Mouse (Mus musculus) heart, embryonic 11.5 days (tissue): ENCODE data around the gene Slc38a6. TPM values are rescaled to one million over a fixed set of nuclear protein-coding genes. Genes with fewer than 3 reads are reported as not detected.

ENCODE experiments used
- ATAC-seq: fragments of 200-750 bp; cut with Nextera tagmentation; replicated peaks from 2 replicates; pipeline ENCODE4 v1.8.0; 2017; ENCODE audit warnings: moderate library complexity; ENCODE audit not compliant: insufficient number of reproducible peaks, low FRiP score, low TSS enrichment
- H3K27ac ChIP-seq: fragments of 300-500 bp; sonication (generic); 2 replicates; pipeline ENCODE4 v1.5.1; 2014; ENCODE audit warnings: mild to moderate bottlenecking, low read depth, low read length
- H3K27me3 ChIP-seq: fragments of 300-500 bp; sonication (generic); 2 replicates; pipeline ENCODE4 v1.6.1; 2014; ENCODE audit warnings: mild to moderate bottlenecking, low read length, mixed read lengths; ENCODE audit not compliant: control insufficient read depth, insufficient read depth
- H3K36me3 ChIP-seq: fragments of 300-500 bp; sonication (generic); 2 replicates; pipeline ENCODE4 v1.6.1; 2014; ENCODE audit warnings: mild to moderate bottlenecking, low read length, moderate library complexity, mixed read lengths; ENCODE audit not compliant: control insufficient read depth, insufficient read depth
- H3K4me1 ChIP-seq: fragments of 300-500 bp; sonication (generic); 2 replicates; pipeline ENCODE4 v1.6.1; 2014; ENCODE audit warnings: low read length; ENCODE audit not compliant: control insufficient read depth, insufficient read depth
- H3K4me2 ChIP-seq: fragments of 300-500 bp; sonication (generic); 2 replicates; pipeline ENCODE4 v1.6.1; 2014; ENCODE audit warnings: mild to moderate bottlenecking, moderate library complexity
- H3K4me3 ChIP-seq: fragments of 300-500 bp; sonication (generic); 2 replicates; pipeline ENCODE4 v1.5.1; 2014; ENCODE audit warnings: low read depth, low read length
- H3K9ac ChIP-seq: fragments of 300-500 bp; sonication (generic); 2 replicates; pipeline ENCODE4 v1.6.1; 2014; ENCODE audit warnings: mild to moderate bottlenecking, low read depth, low read length, moderate library complexity
- H3K9me3 ChIP-seq: fragments of 300-500 bp; sonication (generic); replicated peaks from 2 replicates; pipeline ENCODE4 v1.6.1; 2016; ENCODE audit warnings: low read length; ENCODE audit not compliant: control insufficient read depth
- WGBS: fragments of 180-500 bp; shearing (Covaris S2); extraction: QIAGEN DNeasy Blood & Tissue Kit; methylation state at CpG from one replicate; pipeline ENCODE4 v1.1.7; 2014; ENCODE audit not compliant: insufficient replicate concordance; 5-methylcytosine and 5-hydroxymethylcytosine counted together
- polyA plus RNA-seq: library from polyadenylated mRNA; unstranded; fragments of >200 nt; fragmentation: Nextera tagmentation; extraction: Ambion mirVana; gene quantifications from 2 replicates; pipeline ENCODE4 v1.2.1, GENCODE M21; 2014

The Slc38a6 gene
- polyA plus RNA-seq, 1 experiment from 2014 or later, result 8.7 TPM

- 90% methylated on average over 3 of the region's 3 CpGs for WGBS
- no peak overlapping the region for H3K9ac ChIP-seq
- ATAC-seq, result no peak
Measured at GRCm38 (mm10) chr12:73363956-73364355, 77.4 kb downstream of the Slc38a6 start.

GRCm38 (mm10) chr12:73366581-73366980 lies 80.0 kb downstream of the Slc38a6 start:
- H3K27me3 ChIP-seq, result no peaks in the 10 kb centered on the region
- no peak overlapping the region for H3K9ac ChIP-seq
- no peaks in the 10 kb centered on the region for H3K36me3 ChIP-seq
- H3K4me2 ChIP-seq, result no peak overlapping the region
- WGBS, result 87% methylated on average over 7 of the region's 7 CpGs
- no peak overlapping the region for H3K27ac ChIP-seq
- H3K4me1 ChIP-seq, result peaks cover 6% of the 10 kb centered on the region; the same call in 1 of the 2 replicates
- ATAC-seq, result no peak
- no peaks in the 10 kb centered on the region for H3K9me3 ChIP-seq
- H3K4me3 ChIP-seq, result no peak overlapping the region

More at GRCm38 (mm10) chr12:73363956-73364355, 77.4 kb downstream of the Slc38a6 start:
- Histone ChIP-seq H3K27ac (no peak overlapping the region), H3K36me3 (no peaks in the 10 kb centered on the region), H3K4me3 (no peak overlapping the region), H3K27me3 (no peaks in the 10 kb centered on the region), H3K4me1 (peaks cover 6% of the 10 kb centered on the region; the same call in 1 of the 2 replicates), H3K4me2 (no peak overlapping the region), H3K9me3 (no peaks in the 10 kb centered on the region)

GRCm38 (mm10) chr12:73367460-73368079 lies 81.0 kb downstream of the Slc38a6 start:
- H3K9me3 ChIP-seq, result no peaks in the 10 kb centered on the region
- no peak overlapping the region for H3K4me3 ChIP-seq
- H3K4me2 ChIP-seq, result no peak overlapping the region; the same call in 1 of the 2 replicates
- WGBS, result 24% methylated on average over 20 of the region's 20 CpGs
- H3K4me1 ChIP-seq, result peaks cover 6% of the 10 kb centered on the region; the same call in 1 of the 2 replicates
- H3K36me3 ChIP-seq, result no peaks in the 10 kb centered on the region
- no peak overlapping the region for H3K9ac ChIP-seq
- H3K27ac ChIP-seq, result no peak overlapping the region
- ATAC-seq, result peak; percentile 44; the same call in 1 of the 2 replicates
- H3K27me3 ChIP-seq, result no peaks in the 10 kb centered on the region

- Histone ChIP-seq H3K27ac (no peak overlapping the region), H3K4me3 (no peak overlapping the region), H3K27me3 (no peaks in the 10 kb centered on the region), H3K4me1 (peaks cover 6% of the 10 kb centered on the region; the same call in 1 of the 2 replicates), H3K9ac (no peak overlapping the region), H3K36me3 (no peaks in the 10 kb centered on the region), H3K4me2 (no peak overlapping the region), H3K9me3 (no peaks in the 10 kb centered on the region)
- WGBS, result 74% methylated on average over 7 of the region's 7 CpGs
- no peak for ATAC-seq
Measured at GRCm38 (mm10) chr12:73368868-73369608, 82.5 kb downstream of the Slc38a6 start.

GRCm38 (mm10) chr12:73370367-73370944 lies 83.9 kb downstream of the Slc38a6 start:
- H3K4me1 ChIP-seq, result peaks cover 6% of the 10 kb centered on the region; the same call in 1 of the 2 replicates
- H3K27me3 ChIP-seq, result no peaks in the 10 kb centered on the region
- no peak overlapping the region for H3K4me2 ChIP-seq
- H3K9ac ChIP-seq, result no peak overlapping the region
- no peaks in the 10 kb centered on the region for H3K36me3 ChIP-seq
- no peaks in the 10 kb centered on the region for H3K9me3 ChIP-seq
- no peak overlapping the region for H3K27ac ChIP-seq
- no peak overlapping the region for H3K4me3 ChIP-seq
- ATAC-seq, result no peak
- WGBS, result 74% methylated on average over 4 of the region's 4 CpGs

- no peak for ATAC-seq
- Histone ChIP-seq H3K9me3 (no peaks in the 10 kb centered on the region), H3K4me3 (no peak overlapping the region), H3K4me2 (no peak overlapping the region), H3K36me3 (no peaks in the 10 kb centered on the region), H3K27me3 (no peaks in the 10 kb centered on the region), H3K27ac (no peak overlapping the region), H3K4me1 (peaks cover 6% of the 10 kb centered on the region; the same call in 1 of the 2 replicates), H3K9ac (no peak overlapping the region)
- WGBS, result 76% methylated on average over 7 of the region's 7 CpGs
Measured at GRCm38 (mm10) chr12:73371132-73371531, 84.6 kb downstream of the Slc38a6 start.

- Histone ChIP-seq H3K4me3 (no peak overlapping the region), H3K27me3 (no peaks in the 10 kb centered on the region), H3K36me3 (no peaks in the 10 kb centered on the region), H3K9ac (no peak overlapping the region), H3K4me2 (no peak overlapping the region), H3K4me1 (peaks cover 21% of the 10 kb centered on the region), H3K9me3 (no peaks in the 10 kb centered on the region), H3K27ac (no peak overlapping the region)
- WGBS, result 85% methylated on average over 5 of the region's 5 CpGs
- ATAC-seq, result no peak
Measured at GRCm38 (mm10) chr12:73378026-73378425, 91.4 kb downstream of the Slc38a6 start.

GRCm38 (mm10) chr12:73378724-73379355 lies 92.3 kb downstream of the Slc38a6 start:
- WGBS, result 84% methylated on average over 13 of the region's 13 CpGs
- ATAC-seq, result no peak

More at GRCm38 (mm10) chr12:73378724-73379355, 92.3 kb downstream of the Slc38a6 start:
- H3K9ac ChIP-seq, result no peak overlapping the region
- no peaks in the 10 kb centered on the region for H3K36me3 ChIP-seq
- no peak overlapping the region for H3K4me2 ChIP-seq
- H3K27ac ChIP-seq, result no peak overlapping the region
- no peak overlapping the region for H3K4me3 ChIP-seq
- H3K27me3 ChIP-seq, result no peaks in the 10 kb centered on the region
- H3K4me1 ChIP-seq, result peaks cover 29% of the 10 kb centered on the region
- H3K9me3 ChIP-seq, result no peaks in the 10 kb centered on the region
